Mouse (Mus musculus) myocyte (in vitro differentiated cells): ENCODE data around the gene Fam189b. TPM values are rescaled to one million over a fixed set of nuclear protein-coding genes. Genes with fewer than 3 reads are reported as not detected.

Source experiments
- H3K27me3 ChIP-seq: one replicate; pipeline ENCODE4 v1.6.1; 2011; ENCODE audit not compliant: control insufficient read depth, insufficient read depth, insufficient read length
- H3K36me3 ChIP-seq: one replicate; pipeline ENCODE4 v1.6.1; 2011; ENCODE audit not compliant: control insufficient read depth, insufficient read depth
- H3K4me2 ChIP-seq: one replicate; pipeline ENCODE4 v1.6.1; 2011; ENCODE audit warnings: low read depth, control low read depth
- H3K4me3 ChIP-seq: one replicate; pipeline ENCODE4 v1.5.1; 2011; ENCODE audit warnings: mild to moderate bottlenecking, control low read depth, moderate library complexity
- H3K79me2 ChIP-seq: one replicate; pipeline ENCODE4 v1.6.1; 2011; ENCODE audit not compliant: control insufficient read depth, insufficient read depth
- H3ac ChIP-seq: one replicate; pipeline ENCODE4 v1.6.1; 2011; ENCODE audit not compliant: control insufficient read depth, insufficient read length
- CEBPB ChIP-seq: IDR thresholded peaks from 2 replicates; pipeline ENCODE4 v1.6.1; 2011; ENCODE audit warnings: mild to moderate bottlenecking, moderate library complexity; ENCODE audit not compliant: poor library complexity, insufficient read depth, severe bottlenecking
- E2F4 ChIP-seq: IDR thresholded peaks from one replicate; pipeline ENCODE4 v1.6.1; 2011; ENCODE audit warnings: mild to moderate bottlenecking, control low read depth, moderate library complexity; ENCODE audit not compliant: insufficient read depth
- MAX ChIP-seq: IDR thresholded peaks from one replicate; pipeline ENCODE4 v1.6.1; 2011; ENCODE audit warnings: low read depth, mild to moderate bottlenecking, control low read depth
- MYOD1 ChIP-seq, 3 experiments: IDR thresholded peaks; one replicate each; pipeline ENCODE4 v1.6.1; 2011; ENCODE audit warnings: control low read depth in 2 of 3, low read depth in 2 of 3, mild to moderate bottlenecking in 2 of 3, moderate library complexity in 1 of 3; ENCODE audit not compliant: insufficient read length in 2 of 3, control insufficient read depth in 1 of 3
- MYOG ChIP-seq, 3 experiments: IDR thresholded peaks; one replicate each; pipeline ENCODE4 v1.6.1; 2011; ENCODE audit warnings: control low read depth in 2 of 3, low read depth in 2 of 3, mild to moderate bottlenecking in 2 of 3; ENCODE audit not compliant: insufficient read length in 2 of 3, control insufficient read depth in 1 of 3, insufficient read depth in 1 of 3
- POLR2A ChIP-seq: IDR thresholded peaks from one replicate; pipeline ENCODE4 v1.6.1; 2011; ENCODE audit warnings: low read depth, mild to moderate bottlenecking, control low read depth, moderate library complexity; ENCODE audit not compliant: insufficient read length
- POLR2AphosphoS2 ChIP-seq: IDR thresholded peaks from one replicate; pipeline ENCODE4 v1.6.1; 2011; ENCODE audit warnings: low read depth, control low read depth; ENCODE audit not compliant: insufficient read length
- REST ChIP-seq: IDR thresholded peaks from one replicate; pipeline ENCODE4 v1.6.1; 2011; ENCODE audit warnings: mild to moderate bottlenecking, control low read depth, moderate library complexity; ENCODE audit not compliant: insufficient read depth, insufficient read length
- SRF ChIP-seq: IDR thresholded peaks from one replicate; pipeline ENCODE4 v1.6.1; 2011; ENCODE audit warnings: low read depth; ENCODE audit not compliant: control insufficient read depth, insufficient read length
- TCF12 ChIP-seq: IDR thresholded peaks from one replicate; pipeline ENCODE4 v1.6.1; 2011; ENCODE audit warnings: mild to moderate bottlenecking, control low read depth; ENCODE audit not compliant: poor library complexity, insufficient read depth, severe bottlenecking
- TCF3 ChIP-seq: IDR thresholded peaks from one replicate; pipeline ENCODE4 v1.6.1; 2011; ENCODE audit warnings: low read depth, control low read depth; ENCODE audit not compliant: insufficient read length
- USF1 ChIP-seq: IDR thresholded peaks from one replicate; pipeline ENCODE4 v1.6.1; 2011; ENCODE audit warnings: low read depth, mild to moderate bottlenecking, control low read depth, moderate library complexity
- polyA plus RNA-seq: library from polyadenylated mRNA; unstranded; fragments of >200 nt; fragmentation: generic; extraction: Trizol; gene quantifications from one replicate; pipeline ENCODE4 v1.2.1, GENCODE M21; 2012; ENCODE audit warnings: missing spikeins

The Fam189b gene
- polyA plus RNA-seq, 1 experiment, result 15.0 TPM

GRCm38 (mm10) chr3:89206079-89206478 lies 23.1 kb downstream of the Fam189b start:
- Histone ChIP-seq H3K79me2 (peaks cover 6% of the 10 kb centered on the region), H3K4me3 (no peak overlapping the region), H3K27me3 (no peaks in the 10 kb centered on the region), H3K4me2 (no peak overlapping the region), H3K36me3 (peaks cover 20% of the 10 kb centered on the region), H3ac (no peak overlapping the region)
- no peak for TF ChIP-seq MYOG (IDR thresholded peaks at IDR 0.05; ENCODE audit: control insufficient read depth in 1 of 3, insufficient read depth in 1 of 3, insufficient read length in 2 of 3, low read depth in 2 of 3)
- TF ChIP-seq MAX, result no peak
- no peak for TF ChIP-seq CEBPB
- TF ChIP-seq POLR2AphosphoS2, result no peak
- TF ChIP-seq TCF3, result no peak
- TF ChIP-seq REST, result no peak
- no peak for TF ChIP-seq USF1
- no peak for TF ChIP-seq E2F4
- TF ChIP-seq MYOD1 (IDR thresholded peaks at IDR 0.05; ENCODE audit: control insufficient read depth in 1 of 3, insufficient read length in 2 of 3, low read depth in 2 of 3), result no peak
- TF ChIP-seq TCF12, result no peak
- TF ChIP-seq SRF, result no peak
- no peak for TF ChIP-seq POLR2A

- Histone ChIP-seq H3K36me3 (peaks cover 20% of the 10 kb centered on the region), H3K4me2 (no peak overlapping the region), H3ac (no peak overlapping the region), H3K27me3 (no peaks in the 10 kb centered on the region), H3K4me3 (no peak overlapping the region), H3K79me2 (peaks cover 6% of the 10 kb centered on the region)
- TF ChIP-seq TCF3 (no peak), POLR2AphosphoS2 (peak; percentile 17)
Measured at GRCm38 (mm10) chr3:89206695-89207094, 23.8 kb downstream of the Fam189b start.

- no peak overlapping the region for H3K4me3 ChIP-seq
- TF ChIP-seq MYOD1 (IDR thresholded peaks at IDR 0.05; ENCODE audit: control insufficient read depth in 1 of 3, insufficient read length in 2 of 3, low read depth in 2 of 3), result no peak
- no peak for TF ChIP-seq POLR2A
- TF ChIP-seq TCF3, result no peak
- no peak for TF ChIP-seq MYOG (IDR thresholded peaks at IDR 0.05; ENCODE audit: control insufficient read depth in 1 of 3, insufficient read depth in 1 of 3, insufficient read length in 2 of 3, low read depth in 2 of 3)
- no peak for TF ChIP-seq CEBPB
- TF ChIP-seq E2F4, result no peak
- no peak for TF ChIP-seq USF1
- no peak for TF ChIP-seq REST
- TF ChIP-seq POLR2AphosphoS2, result no peak
- TF ChIP-seq SRF, result no peak
- no peak for TF ChIP-seq TCF12
- no peak for TF ChIP-seq MAX
- no peak overlapping the region for H3ac ChIP-seq
- no peaks in the 10 kb centered on the region for H3K27me3 ChIP-seq
- peaks cover 20% of the 10 kb centered on the region for H3K36me3 ChIP-seq
- H3K4me2 ChIP-seq, result no peak overlapping the region
- H3K79me2 ChIP-seq, result peaks cover 12% of the 10 kb centered on the region
Measured at GRCm38 (mm10) chr3:89208075-89208657, 25.2 kb downstream of the Fam189b start.

DNA sequence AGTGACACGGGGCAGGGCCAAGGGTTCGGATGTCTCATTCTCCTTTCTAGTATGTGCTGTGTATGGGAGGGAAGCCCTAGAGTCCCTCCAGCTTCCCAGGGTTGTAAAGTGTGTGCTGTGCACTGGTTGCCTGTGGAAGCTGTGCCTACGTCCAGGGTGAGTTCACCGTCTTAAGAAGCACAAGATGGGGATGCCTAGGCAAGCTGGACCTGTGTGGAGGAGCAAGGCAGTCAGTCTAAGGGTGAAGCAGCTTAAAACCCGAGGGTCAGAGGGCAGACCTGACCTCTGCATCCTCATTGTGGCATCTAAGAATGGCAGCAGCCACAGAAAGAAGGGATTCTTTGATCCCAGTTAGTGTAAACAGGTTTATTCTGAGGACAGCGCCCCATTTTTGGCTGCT lies 25.8 kb downstream of the Fam189b start:
- Histone ChIP-seq H3K4me2 (no peak overlapping the region), H3ac (no peak overlapping the region), H3K27me3 (no peaks in the 10 kb centered on the region), H3K36me3 (peaks cover 20% of the 10 kb centered on the region), H3K4me3 (no peak overlapping the region), H3K79me2 (peaks cover 12% of the 10 kb centered on the region)
- no peak for TF ChIP-seq MYOD1 (IDR thresholded peaks at IDR 0.05; ENCODE audit: control insufficient read depth in 1 of 3, insufficient read length in 2 of 3, low read depth in 2 of 3)
- no peak for TF ChIP-seq TCF12
- no peak for TF ChIP-seq SRF
- TF ChIP-seq POLR2A, result no peak
- TF ChIP-seq REST, result no peak
- no peak for TF ChIP-seq CEBPB
- TF ChIP-seq E2F4, result no peak
- TF ChIP-seq TCF3, result no peak
- TF ChIP-seq MYOG (IDR thresholded peaks at IDR 0.05; ENCODE audit: control insufficient read depth in 1 of 3, insufficient read depth in 1 of 3, insufficient read length in 2 of 3, low read depth in 2 of 3), result no peak
- no peak for TF ChIP-seq MAX
- no peak for TF ChIP-seq POLR2AphosphoS2
- no peak for TF ChIP-seq USF1

- H3K4me2 ChIP-seq, result no peak overlapping the region
- no peaks in the 10 kb centered on the region for H3K27me3 ChIP-seq
- H3K4me3 ChIP-seq, result no peak overlapping the region
- TF ChIP-seq POLR2A, result no peak
- no peak for TF ChIP-seq MAX
- TF ChIP-seq CEBPB, result no peak
- no peak for TF ChIP-seq SRF
- TF ChIP-seq USF1, result no peak
- TF ChIP-seq MYOG (IDR thresholded peaks at IDR 0.05; ENCODE audit: control insufficient read depth in 1 of 3, insufficient read depth in 1 of 3, insufficient read length in 2 of 3, low read depth in 2 of 3), result no peak
- no peak for TF ChIP-seq TCF12
- TF ChIP-seq POLR2AphosphoS2, result no peak
- no peak for TF ChIP-seq TCF3
- TF ChIP-seq E2F4, result no peak
- no peak for TF ChIP-seq REST
- TF ChIP-seq MYOD1 (IDR thresholded peaks at IDR 0.05; ENCODE audit: control insufficient read depth in 1 of 3, insufficient read length in 2 of 3, low read depth in 2 of 3), result no peak
- H3ac ChIP-seq, result no peak overlapping the region
- H3K36me3 ChIP-seq, result peaks cover 20% of the 10 kb centered on the region
- peaks cover 12% of the 10 kb centered on the region for H3K79me2 ChIP-seq
Measured at GRCm38 (mm10) chr3:89209731-89210130, 26.8 kb downstream of the Fam189b start.
